Mouse (Mus musculus): ENCODE results near the gene Tbc1d22a. TPM values are rescaled to one million over a fixed set of nuclear protein-coding genes. Genes with fewer than 3 reads are reported as not detected.
A peak's percentile ranks its signal among the peaks of the same experiment; 100 is the strongest.

Tbc1d22a gene
- polyA plus RNA-seq, 1 experiment from 2014 or later: 13.8 TPM

- H3K27ac ChIP-seq: no peak overlapping the region
- H3K27me3 ChIP-seq: no peaks in the 10 kb centered on the region
- H3K9ac ChIP-seq: no peak overlapping the region
- H3K4me1 ChIP-seq: peaks cover 15% of the 10 kb centered on the region
- ATAC-seq (ENCODE audit: low FRiP score): no peak
- H3K9me3 ChIP-seq (replicated peaks): no peaks in the 10 kb centered on the region
- H3K4me2 ChIP-seq (replicated peaks): no peak overlapping the region
- no peak overlapping the region for H3K4me3 ChIP-seq
- no peaks in the 10 kb centered on the region for H3K36me3 ChIP-seq
- 30% methylated on average over 10 of the region's 10 CpGs for WGBS
Measured at GRCm38 (mm10) chr15:86253411-86253810, 39.2 kb downstream of the Tbc1d22a start.

GRCm38 (mm10) chr15:86256201-86256600 is 41.9 kb downstream of the Tbc1d22a start:
- WGBS: 81% methylated on average over 5 of the region's 5 CpGs
- Histone ChIP-seq H3K9me3 (replicated peaks) (no peaks in the 10 kb centered on the region), H3K4me1 (peaks cover 15% of the 10 kb centered on the region), H3K4me3 (no peak overlapping the region), H3K27me3 (no peaks in the 10 kb centered on the region), H3K27ac (no peak overlapping the region), H3K4me2 (replicated peaks) (no peak overlapping the region), H3K9ac (no peak overlapping the region), H3K36me3 (no peaks in the 10 kb centered on the region)
- ATAC-seq (ENCODE audit: low FRiP score): no peak

GRCm38 (mm10) chr15:86256728-86257179 is 42.5 kb downstream of the Tbc1d22a start:
- peak overlapping the region; percentile 52; the same call in 1 of the 2 replicates for H3K27ac ChIP-seq
- no peak overlapping the region for H3K9ac ChIP-seq
- no peak overlapping the region for H3K4me3 ChIP-seq
- no peaks in the 10 kb centered on the region for H3K36me3 ChIP-seq
- H3K4me2 ChIP-seq (replicated peaks): no peak overlapping the region
- WGBS: 66% methylated on average over 4 of the region's 4 CpGs
- no peak for ATAC-seq (ENCODE audit: low FRiP score)
- no peaks in the 10 kb centered on the region for H3K27me3 ChIP-seq
- peaks cover 18% of the 10 kb centered on the region for H3K4me1 ChIP-seq
- H3K9me3 ChIP-seq (replicated peaks): no peaks in the 10 kb centered on the region

- 90% methylated on average over 9 of the region's 9 CpGs for WGBS
Measured at GRCm38 (mm10) chr15:86257916-86258685, 43.8 kb downstream of the Tbc1d22a start.

GRCm38 (mm10) chr15:86259233-86259632 is 45.0 kb downstream of the Tbc1d22a start:
- WGBS: 81% methylated on average over 4 of the region's 4 CpGs

More at GRCm38 (mm10) chr15:86257916-86258685, 43.8 kb downstream of the Tbc1d22a start:
- H3K9me3 ChIP-seq (replicated peaks): no peaks in the 10 kb centered on the region
- no peak overlapping the region for H3K4me2 ChIP-seq (replicated peaks)
- H3K4me1 ChIP-seq: peaks cover 30% of the 10 kb centered on the region
- ATAC-seq (ENCODE audit: low FRiP score): no peak
- H3K9ac ChIP-seq: no peak overlapping the region
- no peak overlapping the region for H3K27ac ChIP-seq
- H3K27me3 ChIP-seq: no peaks in the 10 kb centered on the region
- H3K36me3 ChIP-seq: no peaks in the 10 kb centered on the region
- H3K4me3 ChIP-seq: no peak overlapping the region

DNA sequence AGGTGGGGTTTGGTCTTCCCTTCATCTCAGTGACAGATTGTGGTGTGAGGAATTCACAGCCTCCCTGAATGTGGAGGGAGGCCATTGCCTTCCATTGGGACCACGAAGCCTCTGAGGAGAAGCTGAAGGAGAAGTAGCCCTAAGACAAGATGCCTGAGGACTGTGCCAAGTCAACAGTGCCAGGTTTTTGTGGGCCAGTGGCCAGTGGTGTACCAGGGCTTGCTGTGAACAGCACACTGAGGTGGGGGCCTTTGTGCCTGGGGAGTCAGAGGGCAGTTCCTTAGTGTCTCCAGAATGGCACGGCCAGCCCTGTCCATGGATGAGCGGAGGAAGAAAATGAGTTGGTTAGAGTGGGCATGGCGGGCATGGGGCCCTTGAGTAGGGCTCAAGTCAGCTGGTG is 45.9 kb downstream of the Tbc1d22a start:
- no peak overlapping the region for H3K9ac ChIP-seq
- no peak overlapping the region for H3K4me2 ChIP-seq (replicated peaks)
- H3K9me3 ChIP-seq (replicated peaks): no peaks in the 10 kb centered on the region
- 92% methylated on average over 4 of the region's 4 CpGs for WGBS
- no peaks in the 10 kb centered on the region for H3K27me3 ChIP-seq
- no peak overlapping the region for H3K4me3 ChIP-seq
- H3K36me3 ChIP-seq: no peaks in the 10 kb centered on the region
- no peak overlapping the region for H3K27ac ChIP-seq
- no peak for ATAC-seq (ENCODE audit: low FRiP score)
- H3K4me1 ChIP-seq: peaks cover 25% of the 10 kb centered on the region

More at GRCm38 (mm10) chr15:86259233-86259632, 45.0 kb downstream of the Tbc1d22a start:
- no peaks in the 10 kb centered on the region for H3K27me3 ChIP-seq
- no peak overlapping the region for H3K27ac ChIP-seq
- no peaks in the 10 kb centered on the region for H3K9me3 ChIP-seq (replicated peaks)
- no peak overlapping the region for H3K4me2 ChIP-seq (replicated peaks)
- no peak overlapping the region for H3K9ac ChIP-seq
- no peak for ATAC-seq (ENCODE audit: low FRiP score)
- peaks cover 25% of the 10 kb centered on the region for H3K4me1 ChIP-seq
- no peak overlapping the region for H3K4me3 ChIP-seq
- H3K36me3 ChIP-seq: no peaks in the 10 kb centered on the region

DNA sequence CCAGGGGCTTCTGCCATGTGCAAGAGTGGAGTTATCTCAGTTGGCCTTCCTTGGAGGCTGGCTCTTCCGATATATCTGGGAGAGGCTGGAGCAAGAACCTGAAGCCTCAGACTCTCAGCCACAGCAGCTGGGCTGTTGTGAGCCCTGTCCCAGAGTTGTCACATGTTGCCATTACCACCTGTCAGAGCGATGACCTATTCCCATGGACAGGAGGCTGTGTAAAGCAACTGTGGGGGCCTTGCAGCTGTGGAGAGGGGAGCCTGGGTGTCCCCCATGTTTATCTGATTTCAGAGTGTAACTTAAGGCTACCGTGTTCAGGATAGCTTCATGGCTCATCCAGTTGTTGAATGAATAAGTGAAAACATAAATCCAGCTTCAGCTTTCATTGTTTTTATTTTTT is 50.1 kb downstream of the Tbc1d22a start:
- no peak overlapping the region for H3K4me2 ChIP-seq (replicated peaks)
- WGBS: 75% methylated on average over 3 of the region's 3 CpGs
- ATAC-seq (ENCODE audit: low FRiP score): no peak
- no peaks in the 10 kb centered on the region for H3K36me3 ChIP-seq
- peaks cover 27% of the 10 kb centered on the region for H3K4me1 ChIP-seq
- H3K4me3 ChIP-seq: no peak overlapping the region
- H3K27me3 ChIP-seq: no peaks in the 10 kb centered on the region
- no peak overlapping the region for H3K27ac ChIP-seq
- no peaks in the 10 kb centered on the region for H3K9me3 ChIP-seq (replicated peaks)
- H3K9ac ChIP-seq: no peak overlapping the region

DNA sequence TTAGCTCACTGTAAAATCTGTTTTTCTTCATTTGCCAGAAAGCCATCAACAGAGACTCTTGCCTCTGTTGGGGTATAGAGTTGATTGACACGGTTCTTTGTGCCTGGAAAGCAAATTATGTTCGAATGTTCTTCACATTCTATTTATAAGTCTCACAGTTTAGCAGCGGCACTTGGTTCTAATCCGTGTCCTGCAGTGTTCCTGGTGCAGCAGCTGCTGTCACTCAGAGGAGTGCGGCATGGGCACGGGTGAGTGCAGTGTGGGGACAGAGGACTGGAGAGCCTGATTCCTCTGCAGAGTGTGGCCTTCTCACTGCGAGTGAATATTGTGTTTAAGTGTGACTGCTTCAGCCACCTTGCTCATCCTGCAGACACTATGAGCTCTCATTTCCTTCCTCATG is 50.5 kb downstream of the Tbc1d22a start:
- WGBS: 63% methylated on average over 7 of the region's 7 CpGs
- no peaks in the 10 kb centered on the region for H3K27me3 ChIP-seq
- no peak overlapping the region for H3K4me3 ChIP-seq
- H3K27ac ChIP-seq: no peak overlapping the region
- H3K36me3 ChIP-seq: no peaks in the 10 kb centered on the region
- peaks cover 28% of the 10 kb centered on the region for H3K4me1 ChIP-seq
- H3K9ac ChIP-seq: no peak overlapping the region
- no peak overlapping the region for H3K4me2 ChIP-seq (replicated peaks)
- H3K9me3 ChIP-seq (replicated peaks): no peaks in the 10 kb centered on the region
- no peak for ATAC-seq (ENCODE audit: low FRiP score)

DNA sequence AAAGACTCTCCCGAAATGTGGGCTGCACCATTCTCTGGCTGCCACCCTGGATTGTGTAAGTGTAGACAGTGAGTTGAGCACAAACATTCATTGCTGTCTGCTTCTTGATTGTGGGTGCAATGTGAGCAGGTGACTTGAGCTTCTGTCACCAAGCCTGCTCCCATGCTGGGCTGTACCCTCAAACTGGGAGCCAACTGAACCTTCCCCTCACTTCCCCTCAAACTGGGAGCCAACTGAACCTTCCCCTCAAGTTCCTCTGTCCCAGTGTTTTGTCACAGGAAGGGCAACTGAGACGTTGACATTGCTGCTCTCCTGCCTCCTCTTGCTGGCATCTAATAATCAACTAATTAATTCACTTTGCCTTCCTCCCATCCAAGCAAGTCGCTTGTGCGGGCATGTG is 52.7 kb downstream of the Tbc1d22a start:
- Histone ChIP-seq H3K36me3 (no peaks in the 10 kb centered on the region), H3K4me3 (no peak overlapping the region), H3K9me3 (replicated peaks) (no peaks in the 10 kb centered on the region), H3K27ac (no peak overlapping the region), H3K27me3 (no peaks in the 10 kb centered on the region), H3K4me1 (peaks cover 22% of the 10 kb centered on the region), H3K4me2 (replicated peaks) (no peak overlapping the region), H3K9ac (no peak overlapping the region)
- WGBS: 78% methylated on average over 4 of the region's 4 CpGs
- no peak for ATAC-seq (ENCODE audit: low FRiP score)

GRCm38 (mm10) chr15:86268526-86268925 is 54.3 kb downstream of the Tbc1d22a start:
- Histone ChIP-seq H3K27me3 (no peaks in the 10 kb centered on the region), H3K27ac (no peak overlapping the region), H3K4me1 (peaks cover 11% of the 10 kb centered on the region), H3K9ac (no peak overlapping the region), H3K4me3 (no peak overlapping the region), H3K9me3 (replicated peaks) (no peaks in the 10 kb centered on the region), H3K36me3 (no peaks in the 10 kb centered on the region), H3K4me2 (replicated peaks) (no peak overlapping the region)
- no peak for ATAC-seq (ENCODE audit: low FRiP score)
- WGBS: 82% methylated on average over 1 of the region's 1 CpGs

GRCm38 (mm10) chr15:86275754-86276153 is 61.5 kb downstream of the Tbc1d22a start:
- peaks cover 54% of the 10 kb centered on the region for H3K4me1 ChIP-seq
- no peaks in the 10 kb centered on the region for H3K9me3 ChIP-seq (replicated peaks)
- no peak for ATAC-seq (ENCODE audit: low FRiP score)
- no peak overlapping the region for H3K27ac ChIP-seq
- no peaks in the 10 kb centered on the region for H3K36me3 ChIP-seq
- 66% methylated on average over 7 of the region's 7 CpGs for WGBS
- no peak overlapping the region for H3K9ac ChIP-seq
- no peak overlapping the region for H3K4me3 ChIP-seq
- H3K4me2 ChIP-seq (replicated peaks): no peak overlapping the region
- no peaks in the 10 kb centered on the region for H3K27me3 ChIP-seq

DNA sequence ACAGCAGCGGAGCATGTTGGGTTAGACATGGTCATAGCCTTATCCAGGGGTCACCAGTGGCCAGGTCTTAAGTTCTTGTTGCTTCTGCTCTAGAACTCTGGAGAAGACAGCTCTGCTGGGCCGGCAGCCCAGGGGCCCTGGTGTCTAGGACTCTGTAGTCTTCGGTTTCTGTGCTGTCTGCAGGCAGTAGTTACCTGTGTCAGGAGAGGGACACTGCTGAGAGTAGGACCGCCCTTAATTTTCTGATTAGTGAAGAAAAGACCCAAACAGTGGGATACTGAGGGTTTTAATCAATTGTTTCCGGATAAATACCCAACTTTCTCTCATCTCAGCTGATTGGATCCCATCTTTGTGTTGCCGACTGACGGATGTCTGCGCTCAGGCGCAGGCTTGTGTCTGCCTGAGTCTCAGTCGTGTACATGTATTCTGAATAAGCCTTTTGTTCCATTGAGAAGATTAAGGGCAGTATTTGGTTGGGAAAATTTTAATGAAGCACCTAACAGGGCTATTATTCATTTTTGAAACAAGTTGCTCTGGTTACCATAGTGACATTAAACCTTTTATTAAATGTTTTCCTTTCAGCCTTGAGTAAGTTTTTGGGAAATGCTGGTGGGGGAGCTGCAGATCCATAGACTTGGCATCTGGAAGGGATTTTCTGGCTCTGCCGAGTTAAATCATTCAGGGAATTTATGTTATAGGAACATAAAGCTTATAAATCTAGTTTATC is 62.4 kb downstream of the Tbc1d22a start:
- H3K27ac ChIP-seq: no peak overlapping the region
- 0 out of 2 replicates have a peak, but pooled peaks have one; percentile 38 for ATAC-seq (ENCODE audit: low FRiP score)
- H3K4me1 ChIP-seq: peaks cover 62% of the 10 kb centered on the region
- H3K4me2 ChIP-seq (replicated peaks): no peak overlapping the region
- WGBS: 44% methylated on average over 11 of the region's 11 CpGs
- H3K27me3 ChIP-seq: no peaks in the 10 kb centered on the region
- H3K9me3 ChIP-seq (replicated peaks): no peaks in the 10 kb centered on the region
- no peak overlapping the region for H3K9ac ChIP-seq
- H3K36me3 ChIP-seq: no peaks in the 10 kb centered on the region
- no peak overlapping the region for H3K4me3 ChIP-seq
